Mouse (Mus musculus): ENCODE measurements around the gene Zfp524.

The Zfp524 gene

DNA sequence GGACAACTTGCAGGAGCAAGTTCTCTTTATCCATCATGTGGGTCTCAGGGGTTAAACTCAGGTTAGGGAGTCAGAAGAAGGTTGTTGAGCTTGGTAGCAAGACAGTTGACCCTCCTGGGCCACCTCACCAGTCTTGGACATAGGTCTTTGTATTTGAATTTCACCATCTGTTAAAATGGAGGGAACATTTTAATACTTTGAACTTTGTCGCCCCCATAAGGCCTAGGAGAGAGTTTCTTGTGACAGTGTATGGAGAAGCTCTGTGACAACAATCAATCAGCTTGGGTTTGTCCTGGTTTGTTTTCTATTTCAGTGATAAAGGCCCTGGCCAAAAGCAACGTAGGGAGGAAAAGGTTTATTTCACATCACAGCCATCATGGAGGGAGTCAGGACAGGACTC, 33.1 kb downstream of the Zfp524 start:
- peak; percentile 61 for DNase-seq (ENCODE audit: low read depth, low spot score)

GRCm38 (mm10) chr7:5051193-5052192, 37.3 kb downstream of the Zfp524 start, which contains the start of gene Zfp580:
TSS of gene Zfp580 (plus strand) at chr7:5051538.
- peak; percentile 91 for DNase-seq (ENCODE audit: low read depth, low spot score)

DNA sequence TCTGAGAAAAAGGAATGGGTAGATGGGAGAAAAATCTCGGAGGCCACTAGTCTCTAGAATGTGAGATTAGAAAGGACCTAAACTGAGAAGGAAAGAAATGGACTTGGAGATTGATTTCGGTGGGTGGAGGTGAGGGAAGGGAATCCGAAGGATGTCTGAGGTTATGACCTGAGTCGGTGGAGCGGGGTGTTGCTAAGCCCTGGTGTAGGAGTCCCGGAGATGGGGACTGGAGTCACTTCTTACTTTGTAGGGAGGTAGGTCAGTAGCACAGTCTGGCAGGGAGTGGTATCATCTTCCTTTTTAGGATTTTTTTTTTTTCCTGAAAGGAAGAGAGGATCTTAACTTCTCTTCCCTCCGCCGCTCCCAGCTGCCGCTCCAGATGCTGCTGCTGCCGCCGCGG, 38.2 kb downstream of the Zfp524 start:
- no peak for DNase-seq (ENCODE audit: low read depth, low spot score)

GRCm38 (mm10) chr7:5052931-5053343, 38.7 kb downstream of the Zfp524 start:
- DNase-seq (ENCODE audit: low read depth, low spot score) = no peak

- no peak for DNase-seq (ENCODE audit: low read depth, low spot score)
Measured at GRCm38 (mm10) chr7:5053456-5054179, 39.4 kb downstream of the Zfp524 start.

DNA sequence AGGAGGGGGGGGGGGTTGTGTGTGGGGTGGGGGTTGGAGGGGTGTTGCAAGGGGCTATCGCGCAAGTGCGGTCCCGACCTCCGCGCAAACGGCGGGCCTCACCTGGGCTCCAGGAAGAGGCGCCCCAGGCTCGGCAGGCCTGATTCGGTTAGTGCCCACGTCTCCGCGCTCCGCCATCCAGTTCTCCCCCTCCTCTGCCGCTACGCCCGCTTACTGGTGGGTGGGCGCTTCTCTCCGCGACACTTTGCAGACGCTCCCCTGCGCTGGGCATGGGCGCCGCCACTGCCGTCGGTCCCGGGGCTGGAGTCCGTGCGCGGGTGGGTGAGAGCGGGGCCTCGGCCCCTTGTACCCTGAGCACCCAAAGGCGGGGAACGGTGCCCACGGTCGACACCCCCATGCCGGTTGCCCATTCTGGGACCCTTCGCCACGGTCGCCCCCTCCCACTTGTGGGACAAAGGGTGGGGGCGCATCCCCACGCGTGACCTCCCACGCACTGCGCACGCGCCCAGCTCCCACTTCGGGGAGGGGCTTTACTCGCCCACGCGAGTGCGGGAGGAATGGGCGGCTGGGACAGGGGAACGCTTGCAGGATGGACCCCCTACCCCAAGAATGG, 42.5 kb downstream of the Zfp524 start:
- DNase-seq (ENCODE audit: low read depth, low spot score) = no peak

GRCm38 (mm10) chr7:5057381-5057780, 43.2 kb downstream of the Zfp524 start:
- DNase-seq (ENCODE audit: low read depth, low spot score) = no peak

- peak; percentile 75 for DNase-seq (ENCODE audit: low read depth, low spot score)
Measured at GRCm38 (mm10) chr7:5057804-5058203, 43.6 kb downstream of the Zfp524 start.

- DNase-seq (ENCODE audit: low read depth, low spot score) = no peak
Measured at GRCm38 (mm10) chr7:5058631-5059030, 44.4 kb downstream of the Zfp524 start.

- DNase-seq (ENCODE audit: low read depth, low spot score) = no peak
Measured at GRCm38 (mm10) chr7:5059421-5059820, 45.2 kb downstream of the Zfp524 start.

GRCm38 (mm10) chr7:5060239-5060731, 46.1 kb downstream of the Zfp524 start:
- peak; percentile 90 for DNase-seq (ENCODE audit: low read depth, low spot score)

DNA sequence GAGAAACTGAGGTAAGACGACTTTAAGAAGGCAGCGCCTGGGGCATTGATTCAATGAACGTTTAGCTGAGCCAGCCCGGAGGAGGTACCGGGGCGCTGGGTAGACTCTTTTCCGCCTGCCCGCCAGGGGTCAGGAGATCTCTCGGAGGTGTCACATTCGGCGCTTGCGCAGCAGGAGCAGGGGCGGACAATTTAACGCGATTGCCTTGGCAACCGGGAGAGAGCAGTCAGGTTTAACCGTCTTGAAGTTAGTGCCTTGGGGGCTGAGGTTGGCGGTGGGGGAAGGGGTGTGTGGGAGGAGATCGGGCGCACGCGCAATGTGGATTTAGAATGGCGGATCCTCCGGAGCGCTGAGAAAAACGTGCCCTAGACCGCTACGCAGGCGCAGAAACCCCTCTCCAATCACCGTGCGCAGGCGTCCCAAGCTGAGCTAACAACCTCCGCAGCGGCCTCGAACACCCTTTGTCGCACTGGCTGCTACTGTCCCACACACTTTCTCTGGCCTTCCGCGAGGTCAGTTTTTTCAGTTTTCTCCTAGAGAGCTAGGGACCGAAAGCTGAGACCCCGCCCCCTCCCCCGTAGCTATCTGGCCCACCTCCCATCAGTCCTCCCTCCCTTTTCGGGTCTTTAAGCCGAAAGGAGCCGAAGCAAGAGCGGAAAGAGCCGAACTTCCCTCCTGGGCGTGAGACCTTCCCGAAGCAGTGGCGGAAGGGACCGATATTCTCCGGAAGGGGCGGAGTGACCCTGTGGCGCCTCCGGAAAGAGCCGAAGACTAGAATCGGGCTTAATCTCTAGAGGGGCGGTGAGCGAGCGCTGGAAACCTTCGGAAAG, 46.9 kb downstream of the Zfp524 start:
- peak; percentile 98 for DNase-seq (ENCODE audit: low read depth, low spot score)

GRCm38 (mm10) chr7:5061774-5062359, 47.7 kb downstream of the Zfp524 start, which contains the start of gene U2af2:
TSS of gene U2af2 (plus strand) at chr7:5062143.
- peak; percentile 95 for DNase-seq (ENCODE audit: low read depth, low spot score)

- peak; percentile 94 for DNase-seq (ENCODE audit: low read depth, low spot score)
Measured at GRCm38 (mm10) chr7:5062360-5063001, 48.3 kb downstream of the Zfp524 start.

GRCm38 (mm10) chr7:5064886-5065285, 50.7 kb downstream of the Zfp524 start:
- no peak for DNase-seq (ENCODE audit: low read depth, low spot score)

Data from A20 (cell line).